Mouse (Mus musculus) midbrain, embryonic 14.5 days (tissue): Measurements from ENCODE around the gene Adgb. TPM values are rescaled to one million over a fixed set of nuclear protein-coding genes. Genes with fewer than 3 reads are reported as not detected.
"Not testable (repeated sequence)": the region's sequence is repeated elsewhere in the genome, so short reads cannot be mapped to it uniquely, and the experiment has no call there.

Experiments
- ATAC-seq: fragments of 200-750 bp; cut with Nextera tagmentation; 2 replicates; pipeline ENCODE4 v1.8.0; 2017; ENCODE audit warnings: moderate number of reproducible peaks, moderate library complexity; ENCODE audit not compliant: low FRiP score, low TSS enrichment
- DNase-seq: peaks from one replicate; pipeline ENCODE4 v3.0.0-alpha.2; 2015
- H3K27ac ChIP-seq: fragments of 300-500 bp; sonication (generic); replicated peaks from 2 replicates; pipeline ENCODE4 v1.5.1; 2014; ENCODE audit warnings: mild to moderate bottlenecking, low read depth, low read length, moderate library complexity
- H3K27me3 ChIP-seq: fragments of 300-500 bp; sonication (generic); 2 replicates; pipeline ENCODE4 v1.6.1; 2014; ENCODE audit warnings: low read length, control low read depth, mixed read lengths; ENCODE audit not compliant: control insufficient read depth, insufficient read depth
- H3K36me3 ChIP-seq: fragments of 300-500 bp; sonication (generic); 2 replicates; pipeline ENCODE4 v1.6.1; 2014; ENCODE audit warnings: low read length, control low read depth; ENCODE audit not compliant: control insufficient read depth, insufficient read depth
- H3K4me1 ChIP-seq: fragments of 300-500 bp; sonication (generic); 2 replicates; pipeline ENCODE4 v1.6.1; 2014; ENCODE audit warnings: mild to moderate bottlenecking, antibody characterized with exemption, low read length, control low read depth; ENCODE audit not compliant: control insufficient read depth, insufficient read depth
- H3K4me2 ChIP-seq: fragments of 300-500 bp; sonication (generic); 2 replicates; pipeline ENCODE4 v1.6.1; 2014; ENCODE audit warnings: mild to moderate bottlenecking, low read length, moderate library complexity
- H3K4me3 ChIP-seq: fragments of 300-500 bp; sonication (generic); replicated peaks from 2 replicates; pipeline ENCODE4 v1.5.1; 2014; ENCODE audit warnings: low read depth, low read length
- H3K9ac ChIP-seq: fragments of 300-500 bp; sonication (generic); replicated peaks from 2 replicates; pipeline ENCODE4 v1.6.1; 2014; ENCODE audit warnings: mild to moderate bottlenecking, low read length, moderate library complexity
- H3K9me3 ChIP-seq: fragments of 300-500 bp; sonication (generic); 2 replicates; pipeline ENCODE4 v1.6.1; 2016; ENCODE audit warnings: low read length, control low read depth, mixed read lengths; ENCODE audit not compliant: control insufficient read depth
- WGBS: fragments of 180-500 bp; shearing (Covaris S2); extraction: QIAGEN DNeasy Blood & Tissue Kit; methylation state at CpG from one replicate; pipeline ENCODE4 v1.1.7; 2014; 5-methylcytosine and 5-hydroxymethylcytosine counted together
- polyA plus RNA-seq: library from polyadenylated mRNA; unstranded; fragments of >200 nt; fragmentation: Nextera tagmentation; extraction: Ambion mirVana; gene quantifications from 2 replicates; pipeline ENCODE4 v1.2.1, GENCODE M21; 2014

The Adgb gene
- polyA plus RNA-seq: 0.13 and 0.36 TPM in 2 replicates

DNA sequence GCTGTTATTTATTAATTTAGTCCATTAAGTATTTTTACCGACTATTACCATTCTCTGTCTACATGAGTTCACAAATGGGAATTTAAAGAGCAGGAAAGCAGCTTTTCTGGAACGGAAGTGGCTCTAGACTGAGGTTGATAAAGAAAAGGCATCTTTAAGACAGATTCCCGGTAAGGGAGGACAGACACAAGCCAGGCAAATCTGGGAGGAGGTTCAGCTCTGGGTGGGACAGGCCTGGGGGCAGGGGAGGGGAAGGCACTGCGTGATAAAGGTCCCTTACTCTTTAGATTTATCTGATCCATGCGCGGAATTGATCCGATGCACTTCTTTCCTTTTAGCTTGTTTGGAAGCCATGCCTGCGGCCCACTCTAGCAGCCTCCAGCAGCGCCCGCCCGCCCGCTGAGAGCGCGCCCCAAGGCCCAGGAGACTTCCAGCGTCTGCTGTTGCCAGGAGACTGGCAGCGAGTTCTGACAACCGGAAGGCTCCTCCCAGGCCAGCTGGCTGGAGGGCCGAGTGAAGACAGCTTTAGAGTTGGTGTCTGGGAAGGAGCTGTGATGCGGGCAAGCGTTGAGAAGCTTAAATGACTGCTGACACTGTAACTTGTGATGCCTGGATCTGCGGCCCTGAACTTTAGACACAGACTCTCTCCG, at the start of gene Adgb:
Gene Adgb, minus strand, starts transcription at position 366 of the 650 bp plus-strand sequence.
- Histone ChIP-seq H3K36me3 (no peaks in the 10 kb centered on the region), H3K4me1 (peaks cover 10% of the 10 kb centered on the region), H3K9me3 (no peaks in the 10 kb centered on the region), H3K4me2 (peak within 1 kb of the TSS; percentile 60), H3K27ac (no peak within 1 kb of the TSS), H3K27me3 (no peaks in the 10 kb centered on the region), H3K9ac (peak within 1 kb of the TSS; percentile 36), H3K4me3 (peak within 1 kb of the TSS; percentile 27)
- ATAC-seq (peak; percentile 88), DNase-seq (peak; percentile 82)
- WGBS: 6% methylated on average over 22 of the region's 22 CpGs

DNA sequence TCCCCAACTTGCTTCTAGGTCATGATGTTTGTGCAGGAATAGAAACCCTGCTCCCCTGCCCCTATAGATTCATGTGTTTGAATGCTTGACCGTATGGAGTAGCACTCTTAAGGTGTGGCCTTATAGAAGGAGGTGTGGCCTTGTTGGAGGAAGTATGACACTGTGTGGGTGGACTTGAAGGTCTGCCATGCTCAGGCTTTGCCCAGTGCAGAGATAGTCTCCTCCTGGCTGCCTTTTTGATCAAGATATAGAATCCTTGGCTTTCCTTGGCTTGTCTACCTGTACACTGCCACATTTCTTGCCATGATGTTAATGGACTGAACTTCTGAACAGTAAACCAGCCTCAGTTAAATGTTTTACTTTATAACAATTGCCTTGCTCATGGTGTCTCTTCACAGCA, 8.0 kb upstream of the Adgb start:
- Histone ChIP-seq H3K4me1 (no peaks in the 10 kb centered on the region), H3K27me3 (no peaks in the 10 kb centered on the region), H3K9ac (no peak overlapping the region), H3K27ac (no peak overlapping the region), H3K4me3 (no peak overlapping the region), H3K9me3 (no peaks in the 10 kb centered on the region), H3K4me2 (no peak overlapping the region), H3K36me3 (no peaks in the 10 kb centered on the region)
- WGBS: 74% methylated on average over 1 of the region's 1 CpGs
- no peak for DNase-seq
- no peak for ATAC-seq

DNA sequence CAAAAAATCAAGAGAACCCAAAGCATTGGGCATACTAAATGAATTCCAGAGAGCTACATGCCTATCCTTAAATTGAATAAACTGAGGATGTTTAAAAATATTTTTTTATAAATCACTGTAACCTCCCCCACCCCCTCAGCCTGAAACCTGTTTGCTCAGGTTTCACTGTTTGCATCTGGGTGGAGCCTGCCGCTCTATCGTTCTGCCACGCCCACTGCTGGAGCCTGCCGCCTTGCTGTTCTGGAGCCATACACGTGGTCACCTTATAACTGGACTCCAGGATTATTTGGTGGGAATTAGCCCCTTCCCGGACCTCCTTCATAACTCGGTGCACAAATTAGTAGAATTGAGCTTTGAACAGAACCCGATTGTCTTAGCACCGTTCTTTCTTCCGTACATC, 5.3 kb upstream of the Adgb start:
- not testable (repeated sequence) for H3K27me3 ChIP-seq, ATAC-seq, DNase-seq, H3K4me3 ChIP-seq, H3K9ac ChIP-seq, H3K4me1 ChIP-seq, H3K36me3 ChIP-seq, H3K9me3 ChIP-seq, H3K27ac ChIP-seq, H3K4me2 ChIP-seq
- 72% methylated on average over 10 of the region's 10 CpGs for WGBS

DNA sequence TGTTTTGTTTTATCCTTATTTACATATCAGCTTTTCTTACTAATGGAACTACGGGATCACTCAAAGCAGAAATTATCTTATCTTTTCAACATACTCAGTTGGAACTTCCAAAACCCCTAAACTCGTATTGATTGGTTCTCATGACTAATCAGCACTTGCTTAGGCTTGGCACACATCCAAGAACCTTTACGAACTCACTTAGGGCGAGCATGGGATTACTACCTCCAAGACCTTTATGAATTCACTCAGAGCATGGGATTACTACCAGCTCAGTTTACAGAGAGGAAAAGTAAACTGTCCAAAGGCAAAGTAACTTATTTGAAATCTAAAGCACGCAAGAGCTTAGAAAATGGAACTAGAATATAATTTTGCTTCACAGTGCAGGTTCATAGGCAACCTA, 4.8 kb upstream of the Adgb start:
- H3K4me3 ChIP-seq: no peak overlapping the region
- H3K4me1 ChIP-seq: peaks cover 9% of the 10 kb centered on the region
- H3K9me3 ChIP-seq: no peaks in the 10 kb centered on the region
- DNase-seq (peak; percentile 11), ATAC-seq (no peak)
- H3K4me2 ChIP-seq: no peak overlapping the region
- WGBS: 69% methylated on average over 5 of the region's 5 CpGs
- no peak overlapping the region for H3K27ac ChIP-seq
- no peaks in the 10 kb centered on the region for H3K27me3 ChIP-seq
- no peaks in the 10 kb centered on the region for H3K36me3 ChIP-seq
- no peak overlapping the region for H3K9ac ChIP-seq

DNA sequence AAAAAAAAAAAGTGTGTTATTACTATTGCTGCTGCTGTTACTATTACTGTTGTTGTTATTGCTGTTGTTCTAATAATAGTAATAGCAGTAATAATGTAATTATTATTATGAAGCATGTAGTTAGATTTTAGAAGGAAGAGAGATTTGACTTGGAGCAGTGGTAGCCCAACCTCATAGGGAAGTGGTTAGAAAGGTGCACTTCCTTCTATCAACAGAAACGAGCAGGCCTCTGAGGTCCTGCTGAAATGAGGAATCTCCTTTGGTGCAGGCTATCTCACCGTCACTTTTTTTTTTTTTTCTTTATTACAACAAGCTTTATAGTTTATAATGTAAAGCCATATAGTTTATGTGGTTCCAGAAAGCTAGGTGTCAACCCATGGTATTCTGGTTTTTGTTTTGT, 4.4 kb upstream of the Adgb start:
- Histone ChIP-seq H3K4me1 (peaks cover 10% of the 10 kb centered on the region), H3K9ac (no peak overlapping the region), H3K9me3 (no peaks in the 10 kb centered on the region), H3K36me3 (no peaks in the 10 kb centered on the region), H3K27me3 (no peaks in the 10 kb centered on the region), H3K27ac (no peak overlapping the region), H3K4me2 (no peak overlapping the region), H3K4me3 (no peak overlapping the region)
- DNase-seq: no peak
- no peak for ATAC-seq
- WGBS: 90% methylated on average over 2 of the region's 2 CpGs

DNA sequence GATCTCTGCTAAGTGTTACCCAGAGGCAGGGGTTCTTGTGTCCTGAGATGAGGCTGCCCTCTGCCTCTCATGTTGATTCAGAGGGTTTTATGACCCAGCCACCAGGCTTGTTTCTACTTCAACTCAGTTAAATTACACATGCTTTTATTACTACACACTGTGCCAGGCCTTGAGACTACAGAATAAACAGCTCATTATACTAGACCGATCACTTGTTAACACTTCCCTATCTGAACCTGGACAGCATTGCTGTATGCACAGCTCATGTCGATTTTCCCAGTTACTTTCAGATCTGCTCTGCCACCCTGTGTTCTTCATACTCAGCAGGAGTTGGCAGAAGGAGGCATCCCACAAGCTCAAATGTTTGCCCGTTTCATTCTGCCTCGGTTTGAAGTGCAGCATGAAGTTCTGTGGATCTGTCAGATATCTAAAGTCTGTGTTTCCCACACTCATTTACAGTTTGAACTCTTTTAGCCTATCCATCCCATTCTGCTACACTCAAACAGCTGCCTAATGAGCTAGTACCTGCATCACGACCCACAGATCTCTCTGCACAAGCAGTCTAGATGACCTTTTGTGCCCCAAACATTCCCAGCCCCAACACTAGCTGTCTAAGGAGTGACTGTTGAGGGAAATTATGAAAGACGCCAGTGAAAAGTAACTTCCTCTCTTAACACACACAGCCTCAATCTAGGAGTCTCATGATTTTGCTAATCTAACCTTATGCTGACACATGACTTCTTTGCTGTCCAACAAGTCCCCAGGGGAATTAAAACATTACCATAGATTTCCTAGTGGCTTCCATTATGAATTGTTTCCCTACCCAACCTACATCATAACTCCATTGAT, 3.2 kb downstream of the Adgb start:
- no peak for ATAC-seq
- H3K9me3 ChIP-seq: no peaks in the 10 kb centered on the region
- H3K4me1 ChIP-seq: peaks cover 10% of the 10 kb centered on the region
- H3K27ac ChIP-seq: no peak overlapping the region
- H3K4me2 ChIP-seq: no peak overlapping the region
- no peak overlapping the region for H3K4me3 ChIP-seq
- 71% methylated on average over 6 of the region's 6 CpGs for WGBS
- no peak for DNase-seq
- H3K9ac ChIP-seq: no peak overlapping the region
- no peaks in the 10 kb centered on the region for H3K27me3 ChIP-seq
- H3K36me3 ChIP-seq: no peaks in the 10 kb centered on the region

DNA sequence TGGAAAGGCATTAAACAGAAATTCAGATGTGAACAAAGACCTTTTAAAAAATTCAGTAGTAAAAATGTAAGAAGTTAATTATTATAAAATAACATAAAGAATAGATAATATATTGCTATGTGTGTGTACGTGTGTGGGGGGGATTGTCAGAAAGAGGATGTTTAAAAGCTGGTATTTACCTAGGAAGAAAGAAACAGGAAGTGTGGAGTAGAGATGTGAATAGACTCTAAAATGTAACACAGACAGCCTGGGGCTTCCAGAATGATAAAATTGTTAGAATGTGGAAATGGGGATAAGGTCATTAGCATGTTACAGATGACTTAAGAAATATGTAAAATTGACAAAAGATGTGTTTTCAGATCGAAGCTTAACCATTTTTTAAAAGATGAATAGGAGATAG, 12.0 kb downstream of the Adgb start:
- Histone ChIP-seq H3K4me2 (no peak overlapping the region), H3K27ac (no peak overlapping the region), H3K9me3 (no peaks in the 10 kb centered on the region), H3K36me3 (no peaks in the 10 kb centered on the region), H3K4me3 (no peak overlapping the region), H3K9ac (no peak overlapping the region), H3K27me3 (no peaks in the 10 kb centered on the region), H3K4me1 (0 out of 2 replicates have a peak, but pooled peaks cover 2% of the 10 kb centered on the region)
- DNase-seq (no peak), ATAC-seq (no peak)
- WGBS: 82% methylated on average over 2 of the region's 2 CpGs

DNA sequence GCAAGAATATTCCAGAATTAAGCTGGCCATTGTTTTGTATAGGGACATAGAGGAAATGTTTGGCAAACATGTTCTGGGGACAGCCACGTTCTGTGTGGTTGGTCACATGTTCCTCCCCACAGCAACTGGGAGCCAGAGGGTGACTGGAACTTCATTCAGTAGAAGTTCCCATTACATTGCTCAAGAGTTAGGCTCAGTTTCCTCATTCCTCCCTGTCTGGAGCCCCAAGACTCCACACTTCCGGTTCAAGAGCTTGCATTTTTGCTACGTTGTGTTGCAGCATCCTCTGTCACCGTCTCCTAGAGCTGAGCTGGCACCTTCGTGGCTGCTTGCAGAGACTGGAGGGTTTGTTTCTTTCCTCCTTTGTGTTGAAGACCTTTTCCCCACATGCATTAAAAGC, 15.1 kb downstream of the Adgb start:
- Histone ChIP-seq H3K27me3 (no peaks in the 10 kb centered on the region), H3K9me3 (no peaks in the 10 kb centered on the region), H3K9ac (no peak overlapping the region), H3K4me3 (no peak overlapping the region), H3K4me2 (no peak overlapping the region), H3K27ac (no peak overlapping the region), H3K36me3 (no peaks in the 10 kb centered on the region), H3K4me1 (0 out of 2 replicates have a peak, but pooled peaks cover 2% of the 10 kb centered on the region)
- DNase-seq: no peak
- ATAC-seq: no peak
- 89% methylated on average over 5 of the region's 5 CpGs for WGBS

DNA sequence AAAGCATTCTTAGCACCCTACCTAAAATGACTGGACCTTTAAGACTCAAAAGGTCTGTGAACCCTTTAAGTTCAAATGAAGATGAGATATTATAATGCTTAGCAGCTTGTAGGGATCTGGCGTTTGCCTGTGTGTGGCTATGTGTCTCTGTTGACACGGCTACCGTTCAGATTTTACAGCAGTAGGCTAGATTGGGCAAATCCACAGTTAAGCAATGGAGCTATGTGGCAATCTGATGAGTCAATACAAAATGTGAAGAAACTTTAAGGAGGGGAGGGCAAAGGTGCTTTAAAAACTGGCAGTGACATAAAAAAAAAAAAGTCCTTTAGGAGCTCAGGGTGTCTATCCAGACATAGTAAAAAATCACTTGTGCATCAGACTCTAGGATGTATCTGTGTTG, 23.1 kb downstream of the Adgb start:
- DNase-seq: no peak
- H3K4me3 ChIP-seq: no peak overlapping the region
- H3K27ac ChIP-seq: no peak overlapping the region
- no peaks in the 10 kb centered on the region for H3K27me3 ChIP-seq
- no peak overlapping the region for H3K4me2 ChIP-seq
- no peak for ATAC-seq
- no peaks in the 10 kb centered on the region for H3K4me1 ChIP-seq
- H3K9ac ChIP-seq: no peak overlapping the region
- H3K36me3 ChIP-seq: no peaks in the 10 kb centered on the region
- 82% methylated on average over 3 of the region's 3 CpGs for WGBS
- no peaks in the 10 kb centered on the region for H3K9me3 ChIP-seq
